Mouse (Mus musculus) ES-CJ7 (cell line): ENCODE data around the gene Sdr9c7.
"Not testable (repeated sequence)": the region's sequence is repeated elsewhere in the genome, so short reads cannot be mapped to it uniquely, and the experiment has no call there.

Experiments used
- DNase-seq: peaks from one replicate; pipeline ENCODE4 v3.0.0; 2011; ENCODE audit warnings: low read depth, low spot score

The Sdr9c7 gene

GRCm38 (mm10) chr10:127907386-127907951 lies 9.2 kb downstream of the Sdr9c7 start:
- DNase-seq, result peak; percentile 35

DNA sequence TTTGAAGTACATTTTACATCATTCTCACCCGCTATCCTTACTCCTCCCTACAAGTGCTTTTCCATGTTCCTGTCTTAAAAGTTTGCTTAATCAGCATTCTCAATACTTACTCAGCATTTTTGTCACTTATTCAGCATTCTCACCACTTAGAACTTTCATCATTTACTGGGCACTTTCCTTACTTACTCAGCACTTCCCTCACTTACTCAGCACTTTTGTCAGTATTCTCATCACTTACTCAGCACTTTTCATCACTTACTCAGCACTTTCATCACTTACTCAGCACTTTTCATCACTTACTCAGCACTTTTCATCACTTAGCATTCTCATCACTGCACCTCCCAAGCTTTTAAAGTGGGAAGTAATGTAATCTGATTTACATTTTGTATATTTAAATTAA lies 17.3 kb downstream of the Sdr9c7 start:
- DNase-seq, result no peak

DNA sequence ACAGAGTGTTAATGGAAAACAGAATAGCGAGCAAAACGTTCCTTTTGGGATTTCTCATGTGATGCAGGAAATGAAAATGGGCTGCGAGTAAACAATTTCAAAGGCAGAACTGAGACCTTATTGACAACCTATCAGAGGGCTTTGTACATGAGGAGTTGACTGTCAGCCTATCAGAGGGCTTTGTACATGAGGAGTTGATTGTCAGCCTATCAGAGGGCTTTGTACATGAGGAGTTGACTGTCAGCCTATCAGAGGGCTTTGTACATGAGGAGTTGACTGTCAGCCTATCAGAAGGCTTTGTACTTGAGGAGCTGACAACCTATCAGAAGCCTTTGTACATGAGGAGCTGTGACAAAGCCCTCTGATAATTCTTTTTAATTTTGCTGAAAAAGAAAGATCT lies 18.9 kb downstream of the Sdr9c7 start:
- DNase-seq, result not testable (repeated sequence)

DNA sequence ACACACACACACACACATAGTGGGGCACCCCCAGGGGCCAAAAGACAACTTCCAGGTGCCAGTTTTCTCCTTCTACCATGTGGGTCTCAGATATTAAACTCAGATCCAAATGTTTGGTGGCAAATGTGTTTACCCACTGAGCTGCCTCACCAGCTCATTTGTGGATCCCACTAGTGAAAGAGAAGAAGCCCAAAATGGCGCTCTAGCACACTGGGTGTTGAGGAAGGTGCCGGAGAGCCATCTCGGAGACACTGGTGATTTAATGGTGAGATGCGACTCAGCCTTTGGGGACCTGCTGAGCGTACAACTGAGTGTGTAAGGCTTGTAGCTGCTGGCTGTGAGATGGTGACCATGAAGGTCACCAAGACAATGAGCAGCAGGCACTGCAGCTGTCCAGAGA lies 19.3 kb downstream of the Sdr9c7 start:
- no peak for DNase-seq

- no peak for DNase-seq
Observed at GRCm38 (mm10) chr10:127922241-127922640, 23.9 kb downstream of the Sdr9c7 start.

DNA sequence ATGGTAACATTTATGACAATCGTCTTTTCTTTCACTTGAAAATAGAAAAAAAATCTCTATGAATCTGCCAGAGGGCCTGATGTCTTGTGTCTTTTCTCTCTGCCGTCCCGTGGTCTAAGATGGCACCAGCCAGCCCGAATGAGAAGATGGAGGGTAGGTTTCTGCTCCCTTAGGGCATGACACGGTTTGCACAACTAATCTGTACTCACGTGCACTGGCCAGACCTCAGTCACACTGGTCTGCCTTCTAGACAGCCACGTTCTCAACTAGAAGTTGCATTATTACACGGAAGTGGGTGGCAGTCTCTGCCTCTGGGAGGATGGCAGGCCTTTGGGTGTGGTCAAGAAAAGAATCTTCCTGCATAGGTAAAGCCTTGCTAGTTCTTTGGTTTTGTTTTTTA lies 24.7 kb downstream of the Sdr9c7 start:
- DNase-seq, result no peak

DNA sequence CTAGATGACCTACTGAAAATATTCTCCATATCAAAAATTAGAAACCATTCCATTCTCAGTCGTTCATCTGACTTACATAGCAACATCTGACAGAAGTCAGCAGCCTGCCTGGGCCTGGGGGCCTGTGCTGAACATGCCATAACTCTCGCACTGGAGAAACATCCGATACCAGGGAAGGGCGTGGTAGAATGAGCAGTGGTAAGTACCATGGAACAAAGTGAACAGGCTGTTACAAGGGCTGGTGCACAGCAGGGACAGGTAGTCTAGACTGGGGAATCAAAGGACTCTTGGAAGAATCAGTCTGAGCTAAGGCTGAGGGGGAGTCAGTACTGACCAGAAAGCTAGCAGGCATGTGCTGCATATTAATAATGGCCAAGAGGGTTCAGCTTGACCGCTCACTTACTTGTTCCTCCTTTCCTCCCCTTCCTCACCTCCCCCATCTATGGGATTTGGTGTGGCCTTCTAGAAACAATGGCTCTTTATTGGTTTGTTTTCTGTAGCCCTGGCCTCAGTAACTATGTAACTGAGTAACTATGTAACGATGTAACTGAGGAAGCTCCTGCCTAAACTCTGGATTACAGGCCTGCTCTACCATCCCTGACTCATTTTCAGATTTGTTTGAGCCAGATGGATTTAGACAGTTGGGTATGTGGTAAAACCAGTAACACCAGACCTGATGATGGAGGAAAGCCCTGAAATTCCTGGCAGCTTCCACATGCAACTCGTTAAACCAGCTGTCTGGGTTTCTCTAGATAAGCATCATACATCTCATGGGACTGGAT lies 26.5 kb downstream of the Sdr9c7 start:
- no peak for DNase-seq

GRCm38 (mm10) chr10:127927737-127928136 lies 29.4 kb downstream of the Sdr9c7 start:
- no peak for DNase-seq

DNA sequence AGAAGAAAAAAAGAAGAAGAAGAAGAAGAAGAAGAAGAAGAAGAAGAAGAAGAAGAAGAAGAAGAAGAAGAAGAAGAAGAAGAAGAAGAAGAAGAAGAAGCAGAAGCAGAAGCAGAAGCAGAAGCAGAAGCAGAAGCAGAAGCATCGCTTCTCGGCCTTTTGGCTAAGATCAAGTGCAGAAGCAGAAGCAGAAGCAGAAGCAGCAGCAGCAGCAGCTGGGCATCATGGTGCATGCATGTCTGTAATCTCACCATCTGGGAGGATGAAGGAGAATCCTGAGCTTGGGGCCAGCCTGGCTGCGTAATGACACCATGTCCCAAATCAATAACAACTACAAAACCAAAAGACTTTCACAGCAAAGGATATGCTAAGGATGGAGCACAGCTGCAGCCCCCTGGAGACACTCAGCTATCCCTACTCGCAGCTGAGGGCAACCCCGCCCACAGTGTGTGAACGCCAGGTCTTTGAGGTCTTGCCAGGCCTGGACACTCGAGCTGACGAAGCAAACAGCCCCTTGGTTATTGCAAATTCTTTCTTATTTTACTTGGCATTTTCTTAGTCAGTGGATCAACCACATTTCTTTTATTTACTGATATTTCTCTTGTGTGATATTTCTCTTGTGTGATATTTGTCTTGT lies 34.1 kb downstream of the Sdr9c7 start:
- no peak for DNase-seq

GRCm38 (mm10) chr10:127936271-127936670 lies 38.0 kb downstream of the Sdr9c7 start:
- DNase-seq, result no peak

GRCm38 (mm10) chr10:127936747-127937409 lies 38.6 kb downstream of the Sdr9c7 start:
- DNase-seq, result no peak

GRCm38 (mm10) chr10:127937428-127938010 lies 39.2 kb downstream of the Sdr9c7 start:
- peak; percentile 51 for DNase-seq

- DNase-seq, result peak; percentile 75
Observed at GRCm38 (mm10) chr10:127939667-127940066, 41.3 kb downstream of the Sdr9c7 start.

GRCm38 (mm10) chr10:127945432-127946064 lies 47.2 kb downstream of the Sdr9c7 start:
- DNase-seq, result peak; percentile 93

GRCm38 (mm10) chr10:127949596-127950130 lies 51.3 kb downstream of the Sdr9c7 start:
- DNase-seq, result no peak

DNA sequence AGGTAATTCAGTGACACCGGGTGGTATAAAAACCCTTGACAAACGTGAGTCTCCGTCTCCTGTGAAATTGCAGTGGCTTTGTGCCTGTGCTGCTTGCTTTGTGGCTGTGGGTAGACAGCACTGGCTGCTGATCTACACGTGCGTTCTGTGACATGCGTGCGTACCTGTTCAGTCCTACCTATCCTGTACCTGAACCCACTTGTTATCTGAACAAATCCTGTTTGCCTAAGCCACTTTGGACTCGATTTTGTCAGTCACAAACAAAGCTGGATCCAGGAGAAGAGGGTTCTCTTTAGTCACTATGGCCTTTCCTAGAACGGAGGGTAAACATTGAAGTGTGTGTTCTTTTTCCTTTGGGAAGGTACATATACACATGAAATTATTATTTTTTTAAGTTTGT lies 53.1 kb downstream of the Sdr9c7 start:
- DNase-seq, result no peak

DNA sequence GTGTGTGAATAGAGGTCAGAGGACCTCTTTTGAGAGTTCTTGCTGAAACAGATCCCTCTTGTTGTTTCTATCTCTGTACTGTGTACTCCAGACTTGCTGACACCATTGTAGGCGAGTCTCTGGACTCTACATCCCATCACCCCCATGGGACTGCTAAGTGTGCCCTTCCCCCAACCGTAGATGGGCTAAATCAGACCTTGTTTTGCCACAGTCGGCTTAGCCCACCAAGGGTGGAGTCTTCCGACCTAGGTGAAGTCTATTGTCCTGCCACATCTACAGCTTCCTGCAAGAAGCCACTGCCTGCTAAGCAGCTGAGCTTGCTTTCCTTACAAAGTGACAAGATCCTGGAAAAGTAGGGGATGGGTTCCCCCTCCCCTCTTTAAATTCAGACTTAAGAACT lies 53.5 kb downstream of the Sdr9c7 start:
- DNase-seq, result no peak

GRCm38 (mm10) chr10:127955034-127955433 lies 56.7 kb downstream of the Sdr9c7 start:
- DNase-seq, result peak; percentile 67

- peak; percentile 83 for DNase-seq
Observed at GRCm38 (mm10) chr10:127956168-127956816, 58.0 kb downstream of the Sdr9c7 start.

DNA sequence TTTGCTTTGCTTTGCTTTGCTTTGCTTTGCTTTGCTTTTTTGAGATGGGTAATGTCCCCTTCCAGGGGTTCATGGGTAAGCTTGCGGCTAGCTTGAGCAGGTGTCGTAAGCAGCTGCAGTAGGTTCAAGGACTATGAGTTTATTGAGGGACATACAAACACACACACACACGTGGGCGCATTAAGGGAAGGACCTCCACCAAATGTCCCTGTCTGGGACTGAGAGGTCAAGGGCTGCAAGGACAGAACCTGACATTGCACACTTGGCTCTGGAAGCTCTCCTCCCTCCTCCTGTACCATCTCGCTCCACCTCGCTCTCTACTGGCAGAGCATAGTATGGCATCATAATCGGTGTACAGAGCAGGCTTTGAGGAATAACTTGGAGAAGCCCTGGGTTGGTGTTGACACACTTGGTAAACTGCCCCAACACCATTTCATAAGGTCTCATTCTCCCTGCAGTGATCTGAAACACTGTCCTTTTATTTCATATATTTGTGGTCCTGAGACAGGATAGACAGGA lies 60.9 kb downstream of the Sdr9c7 start:
- peak; percentile 27 for DNase-seq
